Mouse (Mus musculus) G1E (cell line): ENCODE measurements around the gene Ccdc88c. TPM values are rescaled to one million over a fixed set of nuclear protein-coding genes. Genes with fewer than 3 reads are reported as not detected.

Source experiments
- ATAC-seq: 2 replicates; pipeline ENCODE4 v1.8.0; 2016; ENCODE audit warnings: mild to moderate bottlenecking; ENCODE audit not compliant: insufficient number of reproducible peaks, poor library complexity, low FRiP score, severe bottlenecking; ENCODE audit errors: extremely low read depth
- DNase-seq: peaks from one replicate; pipeline ENCODE4 v3.0.0; 2012; ENCODE audit warnings: low spot score
- H3K27me3 ChIP-seq: 2 replicates; pipeline ENCODE4 v1.6.1; 2012; ENCODE audit warnings: mild to moderate bottlenecking, low read length, inconsistent platforms; ENCODE audit not compliant: insufficient read depth
- H3K36me3 ChIP-seq: replicated peaks from 2 replicates; pipeline ENCODE3; 2012; ENCODE audit warnings: mild to moderate bottlenecking, inconsistent platforms
- H3K4me1 ChIP-seq: 2 replicates; pipeline ENCODE4 v1.6.1; 2012; ENCODE audit warnings: low read depth, low read length, inconsistent platforms, mixed read lengths; ENCODE audit not compliant: insufficient read depth
- H3K4me3 ChIP-seq: 2 replicates; pipeline ENCODE4 v1.5.1; 2012; ENCODE audit warnings: low read depth, mild to moderate bottlenecking, inconsistent platforms, low read length, moderate library complexity, mixed read lengths
- H3K9me3 ChIP-seq: replicated peaks from 2 replicates; pipeline ENCODE4 v1.6.1; 2012; ENCODE audit warnings: inconsistent platforms
- CTCF ChIP-seq: IDR thresholded peaks from 2 replicates; pipeline ENCODE4 v1.5.1; 2012; ENCODE audit warnings: low read depth, low read length, inconsistent platforms, mixed read lengths
- GATA1 ChIP-seq: IDR thresholded peaks from 2 replicates; pipeline ENCODE4 v1.6.1; 2012; ENCODE audit warnings: borderline replicate concordance, low read length, inconsistent platforms, mixed read lengths
- GATA2 ChIP-seq: IDR thresholded peaks from 2 replicates; pipeline ENCODE4 v1.6.1; 2012; ENCODE audit warnings: low read depth, low read length, inconsistent platforms, borderline replicate concordance
- POLR2AphosphoS5 ChIP-seq: IDR thresholded peaks from 2 replicates; pipeline ENCODE4 v1.6.1; 2012; ENCODE audit warnings: low read depth, low read length, inconsistent platforms; ENCODE audit not compliant: insufficient replicate concordance
- TAL1 ChIP-seq: conservative IDR thresholded peaks from 2 replicates; pipeline ENCODE4 v1.6.1; 2012; ENCODE audit warnings: low read depth, low read length, inconsistent platforms, mixed read lengths
- polyA plus RNA-seq: library from polyadenylated mRNA; stranded (reverse); fragments of >175 nt; gene quantifications from 2 replicates; pipeline ENCODE4 v1.2.3, GENCODE M21; 2012
- total RNA-seq, 2 experiments: library from RNA; stranded (forward) in 1 of 2; stranded (reverse) in 1 of 2; fragments of 200-1000 nt in 1 of 2; fragments of >200 nt in 1 of 2; fragmentation: Nextera tagmentation in 1 of 2; gene quantifications; 2 replicates each; pipeline ENCODE4 v1.2.3; 2014 to 2017

Ccdc88c gene
- total and polyA plus RNA-seq, 3 experiments: 9.2 to 31.0 (median 22.7) TPM

DNA sequence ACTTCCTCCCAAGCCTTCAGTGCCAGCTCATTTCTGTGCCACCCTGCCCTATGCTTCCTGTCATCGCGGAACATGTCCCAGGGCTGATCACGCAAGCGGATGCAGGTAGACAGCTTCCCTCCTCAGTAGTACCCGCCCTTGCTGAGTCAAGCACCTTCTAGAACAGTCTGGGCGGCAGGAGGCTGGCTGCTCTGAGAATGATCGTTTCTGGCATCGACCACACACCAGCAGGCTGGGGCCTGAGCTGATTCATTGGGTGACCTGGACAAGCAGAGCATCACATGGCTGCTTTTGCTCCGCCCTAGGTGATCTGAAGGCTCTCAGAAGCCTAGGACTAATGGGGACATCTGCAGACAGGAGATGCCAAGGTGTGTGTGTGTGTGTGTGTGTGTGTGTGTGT, 125.1 kb downstream of the Ccdc88c start:
- ATAC-seq (no peak), DNase-seq (no peak)
- H3K27me3 ChIP-seq: peaks cover 58% of the 10 kb centered on the region

DNA sequence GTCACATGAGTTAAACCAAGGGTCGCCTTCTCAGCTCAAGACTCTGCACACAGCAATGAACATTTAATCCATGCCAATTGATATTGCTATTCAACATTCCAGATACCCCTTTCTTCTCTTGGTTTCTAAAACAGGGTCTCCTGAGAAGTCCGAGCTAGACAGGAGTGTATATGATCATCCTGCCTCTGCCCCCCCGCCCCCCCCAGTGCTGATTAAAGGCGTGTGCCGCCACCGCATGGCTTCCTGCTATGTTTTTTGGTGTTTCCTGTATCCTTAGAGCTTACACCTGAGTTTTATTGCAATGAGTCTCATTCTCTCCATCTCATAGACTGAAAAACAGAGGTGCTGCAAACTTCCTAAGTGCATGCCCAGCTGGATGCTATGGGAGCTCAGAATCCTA, 127.5 kb downstream of the Ccdc88c start:
- no peaks in the 10 kb centered on the region for H3K9me3 ChIP-seq
- no peaks in the 10 kb centered on the region for H3K36me3 ChIP-seq
- DNase-seq (no peak), ATAC-seq (no peak)
- peaks cover 65% of the 10 kb centered on the region for H3K27me3 ChIP-seq
- no peak overlapping the region for H3K4me3 ChIP-seq
- no peaks in the 10 kb centered on the region for H3K4me1 ChIP-seq
- no peak for TF ChIP-seq GATA2
- no peak for TF ChIP-seq POLR2AphosphoS5
- TF ChIP-seq GATA1: no peak
- no peak for TF ChIP-seq CTCF
- no peak for TF ChIP-seq TAL1

More for the DNA sequence above, 125.1 kb downstream of the Ccdc88c start:
- Histone ChIP-seq H3K36me3 (no peaks in the 10 kb centered on the region), H3K4me1 (no peaks in the 10 kb centered on the region), H3K4me3 (no peak overlapping the region), H3K9me3 (no peaks in the 10 kb centered on the region)
- TF ChIP-seq GATA1: no peak
- no peak for TF ChIP-seq TAL1

DNA sequence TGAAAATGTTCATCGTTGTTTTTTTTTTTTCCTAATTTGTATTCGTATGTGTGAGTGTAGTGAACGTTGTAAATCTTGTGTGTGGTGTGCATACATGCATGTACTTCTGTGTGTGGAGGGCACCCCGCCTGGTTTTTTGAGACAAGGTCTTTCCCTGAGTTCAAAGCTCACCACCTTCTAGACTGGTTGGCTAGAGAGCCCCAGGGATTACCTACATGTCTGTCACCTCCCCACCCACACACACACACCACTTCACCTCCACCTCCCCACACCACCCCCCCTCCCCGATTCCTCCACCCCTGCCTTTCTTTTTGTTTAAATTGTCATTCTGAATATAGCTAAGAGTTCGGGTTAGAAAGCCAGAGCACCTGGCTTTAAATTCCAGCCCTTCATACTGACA, 128.0 kb downstream of the Ccdc88c start:
- TF ChIP-seq GATA1: no peak
- TF ChIP-seq TAL1: no peak
- TF ChIP-seq CTCF: no peak
- no peak for TF ChIP-seq GATA2
- no peak for TF ChIP-seq POLR2AphosphoS5
- DNase-seq (no peak), ATAC-seq (no peak)
- H3K27me3 ChIP-seq: peaks cover 65% of the 10 kb centered on the region
- H3K9me3 ChIP-seq: no peaks in the 10 kb centered on the region
- no peak overlapping the region for H3K4me3 ChIP-seq
- no peaks in the 10 kb centered on the region for H3K4me1 ChIP-seq
- H3K36me3 ChIP-seq: no peaks in the 10 kb centered on the region

DNA sequence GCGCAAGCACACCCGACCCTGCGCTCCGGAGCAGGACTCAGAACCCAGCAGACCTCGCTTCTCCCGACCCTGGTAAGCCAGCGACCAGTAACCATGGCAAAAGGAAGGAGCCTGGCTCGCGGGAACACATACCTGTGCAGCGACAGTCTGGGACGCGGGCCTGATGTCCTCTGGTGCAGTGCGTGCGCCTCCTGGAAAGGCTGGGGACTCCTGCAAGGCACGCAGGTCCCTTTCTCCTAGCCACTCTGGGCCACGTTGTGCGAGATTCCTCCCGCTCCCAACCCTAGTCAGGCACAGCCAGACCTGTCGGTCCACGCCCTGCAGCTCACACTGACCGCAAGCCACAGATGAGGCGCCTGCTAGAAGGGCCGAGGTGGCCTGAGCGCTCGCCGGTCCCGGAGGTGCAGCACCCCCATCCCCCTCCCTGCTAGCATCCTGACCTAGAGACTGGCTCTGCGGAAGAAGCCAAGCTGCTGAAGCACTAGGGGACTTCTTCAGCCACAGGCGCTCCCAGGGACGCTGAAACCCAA, 129.7 kb downstream of the Ccdc88c start:
- DNase-seq (no peak), ATAC-seq (no peak)
- Histone ChIP-seq H3K27me3 (peaks cover 66% of the 10 kb centered on the region), H3K4me1 (no peaks in the 10 kb centered on the region), H3K36me3 (no peaks in the 10 kb centered on the region), H3K9me3 (no peaks in the 10 kb centered on the region), H3K4me3 (no peak overlapping the region)
- no peak for TF ChIP-seq POLR2AphosphoS5
- TF ChIP-seq TAL1: no peak

DNA sequence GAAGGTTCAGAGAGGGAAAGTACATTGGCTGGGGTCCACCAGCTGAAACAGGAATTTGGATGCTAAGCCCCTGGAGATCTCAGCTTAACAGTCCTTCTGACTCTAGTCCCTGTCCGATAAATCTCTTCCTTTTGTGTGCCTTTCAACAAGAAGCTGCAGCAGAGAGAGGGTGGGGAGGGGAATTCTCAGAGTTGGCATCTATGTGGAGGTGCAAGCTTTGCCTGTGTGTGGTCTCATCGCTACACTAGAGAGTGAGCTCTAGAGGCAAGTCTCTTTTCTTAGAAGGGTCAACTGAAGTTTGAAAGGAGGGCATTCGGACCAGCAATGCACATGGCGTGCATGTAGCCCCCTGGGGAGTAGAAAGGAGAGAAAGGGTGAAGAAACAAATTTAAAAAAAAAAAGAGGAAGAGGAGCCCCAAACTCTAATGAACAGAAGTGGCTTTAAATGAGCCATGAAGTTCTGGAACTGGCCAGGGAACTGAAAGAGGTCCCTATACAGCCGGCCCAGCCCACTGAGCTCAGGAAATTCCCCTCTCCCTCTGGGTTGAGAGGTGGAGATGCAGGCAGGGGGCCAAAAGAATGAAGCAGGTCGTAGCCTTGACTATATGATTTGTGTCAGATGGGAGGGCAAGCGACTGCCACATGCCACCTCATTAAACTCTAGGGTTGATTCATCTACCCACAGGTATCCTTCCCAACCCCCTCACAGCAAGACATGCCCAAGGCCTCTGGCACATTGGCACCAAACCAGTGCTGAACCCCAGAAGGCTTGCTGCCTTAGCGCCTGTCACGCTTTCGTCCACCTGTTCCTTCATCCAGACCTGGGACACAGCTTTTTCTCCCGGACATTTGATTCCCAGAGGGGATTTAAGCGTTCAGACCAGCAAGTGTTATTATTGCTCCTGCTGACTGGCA, 130.9 kb downstream of the Ccdc88c start:
- H3K9me3 ChIP-seq: no peaks in the 10 kb centered on the region
- no peak overlapping the region for H3K4me3 ChIP-seq
- H3K36me3 ChIP-seq: no peaks in the 10 kb centered on the region
- no peaks in the 10 kb centered on the region for H3K4me1 ChIP-seq
- TF ChIP-seq GATA2: no peak
- no peak for TF ChIP-seq TAL1
- no peak for TF ChIP-seq POLR2AphosphoS5
- TF ChIP-seq GATA1: no peak
- TF ChIP-seq CTCF: no peak
- DNase-seq (no peak), ATAC-seq (no peak)
- H3K27me3 ChIP-seq: peaks cover 59% of the 10 kb centered on the region

DNA sequence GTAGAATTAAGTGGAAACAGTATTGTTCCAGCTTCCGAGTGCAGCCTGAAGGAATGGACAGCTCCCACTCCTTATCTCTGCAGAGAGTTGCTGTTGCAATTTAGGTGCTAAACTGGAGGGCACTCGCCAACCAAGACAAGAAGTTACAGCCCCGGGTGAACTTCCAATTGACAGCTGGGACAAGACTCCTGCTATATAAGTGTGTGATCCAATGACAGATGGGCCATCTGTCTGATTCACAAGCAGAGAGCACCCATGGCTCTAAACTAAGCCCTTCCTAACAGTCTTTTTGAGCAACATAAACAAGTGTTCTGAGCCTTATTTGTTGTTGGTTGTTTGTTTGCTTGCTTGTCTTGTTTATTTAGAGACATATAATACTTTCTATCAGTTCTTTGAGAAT, 132.2 kb downstream of the Ccdc88c start:
- Histone ChIP-seq H3K36me3 (no peaks in the 10 kb centered on the region), H3K9me3 (no peaks in the 10 kb centered on the region), H3K27me3 (peaks cover 47% of the 10 kb centered on the region), H3K4me1 (no peaks in the 10 kb centered on the region), H3K4me3 (no peak overlapping the region)
- DNase-seq (no peak), ATAC-seq (no peak)
- TF ChIP-seq GATA1 (no peak), GATA2 (no peak), CTCF (no peak), TAL1 (no peak), POLR2AphosphoS5 (no peak)
